Mouse (Mus musculus) hindbrain, embryonic 16.5 days (tissue): ENCODE data around the gene Naa80. TPM values are rescaled to one million over a fixed set of nuclear protein-coding genes. Genes with fewer than 3 reads are reported as not detected.
A peak's percentile ranks its signal among the peaks of the same experiment; 100 is the strongest.

Experiments
- ATAC-seq: fragments of 200-750 bp; cut with Nextera tagmentation; 2 replicates; pipeline ENCODE4 v1.8.0; 2017; ENCODE audit warnings: moderate TSS enrichment, moderate library complexity
- H3K27ac ChIP-seq: fragments of 300-500 bp; sonication (generic); 2 replicates; pipeline ENCODE4 v1.5.1; 2014; ENCODE audit warnings: low read depth, mild to moderate bottlenecking, control low read depth, low read length, moderate library complexity
- H3K27me3 ChIP-seq: fragments of 300-500 bp; sonication (generic); replicated peaks from 2 replicates; pipeline ENCODE4 v1.6.1; 2014; ENCODE audit warnings: low read length; ENCODE audit not compliant: control insufficient read depth, insufficient read depth
- H3K36me3 ChIP-seq: fragments of 300-500 bp; sonication (generic); 2 replicates; pipeline ENCODE4 v1.6.1; 2014; ENCODE audit warnings: mild to moderate bottlenecking, low read length, moderate library complexity, mixed read lengths; ENCODE audit not compliant: control insufficient read depth, insufficient read depth
- H3K4me1 ChIP-seq: fragments of 300-500 bp; sonication (generic); 2 replicates; pipeline ENCODE4 v1.6.1; 2014; ENCODE audit warnings: low read depth, low read length; ENCODE audit not compliant: control insufficient read depth, insufficient read depth
- H3K4me2 ChIP-seq: fragments of 300-500 bp; sonication (generic); 2 replicates; pipeline ENCODE4 v1.6.1; 2014; ENCODE audit warnings: mild to moderate bottlenecking, low read length, control low read depth, moderate library complexity
- H3K4me3 ChIP-seq: fragments of 300-500 bp; sonication (generic); 2 replicates; pipeline ENCODE4 v1.5.1; 2014; ENCODE audit warnings: mild to moderate bottlenecking, low read length, control low read depth, moderate library complexity
- H3K9ac ChIP-seq: fragments of 300-500 bp; sonication (generic); 2 replicates; pipeline ENCODE4 v1.6.1; 2014; ENCODE audit warnings: low read depth, mild to moderate bottlenecking, control low read depth, low read length, moderate library complexity
- H3K9me3 ChIP-seq: fragments of 300-500 bp; sonication (generic); 2 replicates; pipeline ENCODE4 v1.6.1; 2014; ENCODE audit warnings: mild to moderate bottlenecking, low read length, moderate library complexity; ENCODE audit not compliant: control insufficient read depth
- WGBS: fragments of 180-500 bp; shearing (Covaris S2); extraction: QIAGEN DNeasy Blood & Tissue Kit; methylation state at CpG from one replicate; pipeline ENCODE4 v1.1.7; 2014; 5-methylcytosine and 5-hydroxymethylcytosine counted together
- polyA plus RNA-seq: library from polyadenylated mRNA; unstranded; fragments of >200 nt; fragmentation: Nextera tagmentation; extraction: Ambion mirVana; gene quantifications from 2 replicates; pipeline ENCODE4 v1.2.1, GENCODE M21; 2015

The Naa80 gene
- polyA plus RNA-seq, 1 experiment from 2014 or later = 17.1 TPM

- Histone ChIP-seq H3K27me3 (no peaks in the 10 kb centered on the region), H3K4me1 (peaks cover 6% of the 10 kb centered on the region), H3K9ac (peak within 1 kb of the TSS; percentile 73), H3K4me3 (peak within 1 kb of the TSS; percentile 70), H3K9me3 (no peaks in the 10 kb centered on the region), H3K36me3 (peaks cover 17% of the 10 kb centered on the region), H3K4me2 (peak within 1 kb of the TSS; percentile 71), H3K27ac (no peak within 1 kb of the TSS)
- ATAC-seq = peak; percentile 98
- 14% methylated on average over 46 of the region's 46 CpGs for WGBS
Measured at GRCm38 (mm10) chr9:107586974-107587832, 8.5 kb downstream of the Naa80 start, which contains the start of gene Ifrd2. Gene Ifrd2, plus strand, starts transcription at chr9:107587642.

GRCm38 (mm10) chr9:107587833-107588639, 9.3 kb downstream of the Naa80 start:
- no peaks in the 10 kb centered on the region for H3K27me3 ChIP-seq
- peak overlapping the region; percentile 70 for H3K4me3 ChIP-seq
- H3K27ac ChIP-seq = no peak overlapping the region
- no peak; the same call in 1 of the 2 replicates for ATAC-seq
- peaks cover 8% of the 10 kb centered on the region for H3K4me1 ChIP-seq
- WGBS = 6% methylated on average over 33 of the region's 33 CpGs
- H3K4me2 ChIP-seq = peak overlapping the region; percentile 71
- H3K9ac ChIP-seq = peak overlapping the region; percentile 73
- H3K9me3 ChIP-seq = no peaks in the 10 kb centered on the region
- peaks cover 18% of the 10 kb centered on the region for H3K36me3 ChIP-seq

- ATAC-seq = no peak
- WGBS = 93% methylated on average over 25 of the region's 25 CpGs
Measured at GRCm38 (mm10) chr9:107590058-107590772, 11.5 kb downstream of the Naa80 start.

GRCm38 (mm10) chr9:107590773-107591060, 12.0 kb downstream of the Naa80 start:
- H3K9ac ChIP-seq = no peak overlapping the region
- no peaks in the 10 kb centered on the region for H3K9me3 ChIP-seq
- no peak overlapping the region for H3K4me3 ChIP-seq
- H3K27ac ChIP-seq = no peak overlapping the region
- peaks cover 21% of the 10 kb centered on the region for H3K36me3 ChIP-seq
- WGBS = 97% methylated on average over 6 of the region's 6 CpGs
- H3K4me2 ChIP-seq = no peak overlapping the region
- H3K4me1 ChIP-seq = peaks cover 10% of the 10 kb centered on the region
- H3K27me3 ChIP-seq = no peaks in the 10 kb centered on the region
- no peak for ATAC-seq

More at GRCm38 (mm10) chr9:107590058-107590772, 11.5 kb downstream of the Naa80 start:
- no peak overlapping the region for H3K4me2 ChIP-seq
- H3K36me3 ChIP-seq = peaks cover 21% of the 10 kb centered on the region
- no peaks in the 10 kb centered on the region for H3K9me3 ChIP-seq
- H3K4me3 ChIP-seq = no peak overlapping the region
- no peak overlapping the region for H3K9ac ChIP-seq
- no peak overlapping the region for H3K27ac ChIP-seq
- H3K27me3 ChIP-seq = no peaks in the 10 kb centered on the region
- peaks cover 10% of the 10 kb centered on the region for H3K4me1 ChIP-seq

GRCm38 (mm10) chr9:107593101-107593976, 14.7 kb downstream of the Naa80 start:
- Histone ChIP-seq H3K4me3 (no peak overlapping the region), H3K4me1 (peaks cover 6% of the 10 kb centered on the region), H3K27me3 (no peaks in the 10 kb centered on the region), H3K9ac (no peak overlapping the region), H3K36me3 (peaks cover 21% of the 10 kb centered on the region), H3K4me2 (no peak overlapping the region), H3K27ac (no peak overlapping the region), H3K9me3 (no peaks in the 10 kb centered on the region)
- ATAC-seq = no peak
- 76% methylated on average over 11 of the region's 11 CpGs for WGBS

GRCm38 (mm10) chr9:107594281-107595062, 15.8 kb downstream of the Naa80 start:
- no peak for ATAC-seq
- Histone ChIP-seq H3K4me2 (no peak overlapping the region), H3K9ac (no peak overlapping the region), H3K4me1 (peaks cover 3% of the 10 kb centered on the region; the same call in 1 of the 2 replicates), H3K27me3 (no peaks in the 10 kb centered on the region), H3K36me3 (peaks cover 21% of the 10 kb centered on the region), H3K9me3 (no peaks in the 10 kb centered on the region), H3K27ac (no peak overlapping the region), H3K4me3 (no peak overlapping the region)
- 65% methylated on average over 8 of the region's 8 CpGs for WGBS

GRCm38 (mm10) chr9:107596619-107597569, 18.2 kb downstream of the Naa80 start:
- WGBS = 89% methylated on average over 11 of the region's 11 CpGs
- no peak for ATAC-seq
- H3K4me3 ChIP-seq = no peak overlapping the region

More at GRCm38 (mm10) chr9:107596619-107597569, 18.2 kb downstream of the Naa80 start:
- H3K27me3 ChIP-seq = no peaks in the 10 kb centered on the region
- H3K4me2 ChIP-seq = no peak overlapping the region
- H3K36me3 ChIP-seq = peaks cover 6% of the 10 kb centered on the region
- no peaks in the 10 kb centered on the region for H3K9me3 ChIP-seq
- H3K27ac ChIP-seq = no peak overlapping the region
- H3K9ac ChIP-seq = no peak overlapping the region
- H3K4me1 ChIP-seq = peaks cover 6% of the 10 kb centered on the region
